Mouse (Mus musculus) liver, embryonic 15.5 days (tissue): ENCODE data around the gene Slc46a3. TPM values are rescaled to one million over a fixed set of nuclear protein-coding genes. Genes with fewer than 3 reads are reported as not detected.

ENCODE experiments used
- ATAC-seq: fragments of 200-750 bp; cut with Nextera tagmentation; 2 replicates; pipeline ENCODE4 v1.8.0; 2017; ENCODE audit warnings: moderate number of reproducible peaks, mild to moderate bottlenecking, moderate library complexity; ENCODE audit not compliant: insufficient read depth
- H3K27ac ChIP-seq: fragments of 300-500 bp; sonication (generic); replicated peaks from 2 replicates; pipeline ENCODE4 v1.5.1; 2015; ENCODE audit warnings: mild to moderate bottlenecking, inconsistent platforms
- H3K27me3 ChIP-seq: fragments of 300-500 bp; sonication (generic); 2 replicates; pipeline ENCODE4 v1.6.1; 2015; ENCODE audit warnings: mild to moderate bottlenecking, inconsistent platforms
- H3K36me3 ChIP-seq: fragments of 300-500 bp; sonication (generic); replicated peaks from 2 replicates; pipeline ENCODE4 v1.6.1; 2015; ENCODE audit warnings: moderate library complexity, mild to moderate bottlenecking, inconsistent platforms
- H3K4me1 ChIP-seq: fragments of 300-500 bp; sonication (generic); replicated peaks from 2 replicates; pipeline ENCODE4 v1.6.1; 2015; ENCODE audit warnings: inconsistent platforms
- H3K4me2 ChIP-seq: fragments of 300-500 bp; sonication (generic); 2 replicates; pipeline ENCODE4 v1.6.1; 2015; ENCODE audit warnings: moderate library complexity, mild to moderate bottlenecking, inconsistent platforms
- H3K4me3 ChIP-seq: fragments of 300-500 bp; sonication (generic); replicated peaks from 2 replicates; pipeline ENCODE4 v1.5.1; 2015; ENCODE audit warnings: mild to moderate bottlenecking, inconsistent platforms
- H3K9ac ChIP-seq: fragments of 300-500 bp; sonication (generic); 2 replicates; pipeline ENCODE4 v1.6.1; 2015; ENCODE audit warnings: moderate library complexity, mild to moderate bottlenecking, inconsistent platforms
- H3K9me3 ChIP-seq: fragments of 300-500 bp; sonication (generic); replicated peaks from 2 replicates; pipeline ENCODE4 v1.6.1; 2016; ENCODE audit warnings: inconsistent platforms
- WGBS: fragments of 180-500 bp; shearing (Covaris S2); methylation state at CpG from one replicate; pipeline ENCODE4 v1.1.7; 2015; ENCODE audit warnings: mixed read lengths; ENCODE audit not compliant: insufficient replicate concordance; 5-methylcytosine and 5-hydroxymethylcytosine counted together
- polyA plus RNA-seq: library from polyadenylated mRNA; unstranded; fragments of >200 nt; fragmentation: Nextera tagmentation; extraction: Ambion mirVana; gene quantifications from 2 replicates; pipeline ENCODE4 v1.2.1, GENCODE M21; 2015

Gene Slc46a3
- 15.2 and 17.0 TPM in 2 replicates for polyA plus RNA-seq

GRCm38 (mm10) chr5:147894455-147895076 is at the start of gene Slc46a3:
Gene Slc46a3 (minus strand): TSS chr5:147894815.
- Histone ChIP-seq H3K9me3 (no peaks in the 10 kb centered on the region), H3K9ac (peak within 1 kb of the TSS; percentile 70), H3K4me2 (peak within 1 kb of the TSS; percentile 82), H3K27me3 (0 out of 2 replicates have a peak, but pooled peaks cover 3% of the 10 kb centered on the region), H3K27ac (peak within 1 kb of the TSS; percentile 87), H3K4me3 (peak within 1 kb of the TSS; percentile 75), H3K36me3 (peaks cover 5% of the 10 kb centered on the region; the same call in 1 of the 2 replicates), H3K4me1 (peaks cover 54% of the 10 kb centered on the region)
- peak; percentile 95 for ATAC-seq
- WGBS: under 1% methylated on average over 47 of the region's 47 CpGs

- no peaks in the 10 kb centered on the region for H3K36me3 ChIP-seq
- no peaks in the 10 kb centered on the region for H3K27me3 ChIP-seq
- WGBS: 50% methylated on average over 5 of the region's 5 CpGs
- ATAC-seq: no peak
- H3K9me3 ChIP-seq: peaks cover 5% of the 10 kb centered on the region; the same call in 1 of the 2 replicates
- no peak overlapping the region for H3K4me2 ChIP-seq
- no peak overlapping the region for H3K27ac ChIP-seq
- no peak overlapping the region for H3K9ac ChIP-seq
- no peaks in the 10 kb centered on the region for H3K4me1 ChIP-seq
- H3K4me3 ChIP-seq: no peak overlapping the region
These were observed 44.6 kb upstream of the Slc46a3 start for GRCm38 (mm10) chr5:147939226-147939625.

GRCm38 (mm10) chr5:147935096-147935495 is 40.5 kb upstream of the Slc46a3 start:
- 69% methylated on average over 13 of the region's 13 CpGs for WGBS
- Histone ChIP-seq H3K27ac (no peak overlapping the region), H3K4me3 (no peak overlapping the region), H3K4me2 (no peak overlapping the region), H3K27me3 (no peaks in the 10 kb centered on the region), H3K36me3 (no peaks in the 10 kb centered on the region), H3K9me3 (peaks cover 2% of the 10 kb centered on the region; the same call in 1 of the 2 replicates), H3K9ac (no peak overlapping the region), H3K4me1 (no peaks in the 10 kb centered on the region)
- no peak for ATAC-seq

- H3K4me3 ChIP-seq: no peak overlapping the region
- no peak overlapping the region for H3K9ac ChIP-seq
- no peaks in the 10 kb centered on the region for H3K36me3 ChIP-seq
- H3K4me1 ChIP-seq: no peaks in the 10 kb centered on the region
- H3K9me3 ChIP-seq: no peaks in the 10 kb centered on the region
- ATAC-seq: no peak
- no peaks in the 10 kb centered on the region for H3K27me3 ChIP-seq
- H3K4me2 ChIP-seq: no peak overlapping the region
- WGBS: 66% methylated on average over 7 of the region's 7 CpGs
- no peak overlapping the region for H3K27ac ChIP-seq
These were observed 34.3 kb upstream of the Slc46a3 start for GRCm38 (mm10) chr5:147928668-147929497.

- H3K4me1 ChIP-seq: no peaks in the 10 kb centered on the region
- H3K4me3 ChIP-seq: no peak overlapping the region
- H3K4me2 ChIP-seq: no peak overlapping the region
- no peak overlapping the region for H3K27ac ChIP-seq
- no peaks in the 10 kb centered on the region for H3K27me3 ChIP-seq
- no peak overlapping the region for H3K9ac ChIP-seq
- ATAC-seq: no peak
- no peaks in the 10 kb centered on the region for H3K9me3 ChIP-seq
- H3K36me3 ChIP-seq: no peaks in the 10 kb centered on the region
- 54% methylated on average over 15 of the region's 15 CpGs for WGBS
These were observed 31.5 kb upstream of the Slc46a3 start for GRCm38 (mm10) chr5:147925935-147926604.

- no peak for ATAC-seq
- 64% methylated on average over 5 of the region's 5 CpGs for WGBS
- no peaks in the 10 kb centered on the region for H3K36me3 ChIP-seq
- H3K27ac ChIP-seq: no peak overlapping the region
- no peak overlapping the region for H3K4me3 ChIP-seq
- no peak overlapping the region for H3K9ac ChIP-seq
- H3K27me3 ChIP-seq: no peaks in the 10 kb centered on the region
- H3K4me2 ChIP-seq: no peak overlapping the region
- no peaks in the 10 kb centered on the region for H3K9me3 ChIP-seq
- H3K4me1 ChIP-seq: no peaks in the 10 kb centered on the region
These were observed 30.0 kb upstream of the Slc46a3 start for GRCm38 (mm10) chr5:147924621-147925020.

GRCm38 (mm10) chr5:147918044-147918846 is 23.6 kb upstream of the Slc46a3 start:
- peak overlapping the region; percentile 39 for H3K4me2 ChIP-seq
- H3K9ac ChIP-seq: no peak overlapping the region
- H3K27ac ChIP-seq: no peak overlapping the region
- no peaks in the 10 kb centered on the region for H3K36me3 ChIP-seq
- H3K9me3 ChIP-seq: no peaks in the 10 kb centered on the region
- no peak overlapping the region for H3K4me3 ChIP-seq
- 11% methylated on average over 17 of the region's 17 CpGs for WGBS
- H3K27me3 ChIP-seq: no peaks in the 10 kb centered on the region
- peaks cover 6% of the 10 kb centered on the region for H3K4me1 ChIP-seq
- ATAC-seq: peak; percentile 66

GRCm38 (mm10) chr5:147916171-147916570 is 21.6 kb upstream of the Slc46a3 start:
- no peaks in the 10 kb centered on the region for H3K27me3 ChIP-seq
- peaks cover 9% of the 10 kb centered on the region for H3K4me1 ChIP-seq
- H3K9ac ChIP-seq: no peak overlapping the region
- H3K4me3 ChIP-seq: no peak overlapping the region
- WGBS: 72% methylated on average over 9 of the region's 9 CpGs
- ATAC-seq: no peak
- no peak overlapping the region for H3K4me2 ChIP-seq
- H3K36me3 ChIP-seq: no peaks in the 10 kb centered on the region
- H3K27ac ChIP-seq: no peak overlapping the region
- H3K9me3 ChIP-seq: no peaks in the 10 kb centered on the region

GRCm38 (mm10) chr5:147915038-147915566 is 20.5 kb upstream of the Slc46a3 start:
- no peak overlapping the region for H3K9ac ChIP-seq
- no peak overlapping the region for H3K4me3 ChIP-seq
- WGBS: 27% methylated on average over 6 of the region's 6 CpGs
- peaks cover 9% of the 10 kb centered on the region for H3K4me1 ChIP-seq
- no peaks in the 10 kb centered on the region for H3K36me3 ChIP-seq
- no peak overlapping the region for H3K27ac ChIP-seq
- H3K9me3 ChIP-seq: no peaks in the 10 kb centered on the region
- no peak; the same call in 1 of the 2 replicates for ATAC-seq
- H3K27me3 ChIP-seq: no peaks in the 10 kb centered on the region
- no peak overlapping the region for H3K4me2 ChIP-seq

GRCm38 (mm10) chr5:147913241-147913842 is 18.7 kb upstream of the Slc46a3 start:
- no peaks in the 10 kb centered on the region for H3K27me3 ChIP-seq
- no peak for ATAC-seq
- no peaks in the 10 kb centered on the region for H3K9me3 ChIP-seq
- no peaks in the 10 kb centered on the region for H3K36me3 ChIP-seq
- 27% methylated on average over 14 of the region's 14 CpGs for WGBS
- H3K4me3 ChIP-seq: no peak overlapping the region
- H3K27ac ChIP-seq: no peak overlapping the region
- H3K4me2 ChIP-seq: no peak overlapping the region
- no peak overlapping the region for H3K9ac ChIP-seq
- peaks cover 9% of the 10 kb centered on the region for H3K4me1 ChIP-seq
